Mouse (Mus musculus) cerebellum, adult 2 months (tissue): Measurements from ENCODE around the gene Tuft1. TPM values are rescaled to one million over a fixed set of nuclear protein-coding genes. Genes with fewer than 3 reads are reported as not detected.

ENCODE experiments used
- DNase-seq, 2 experiments: peaks; one replicate each; pipeline ENCODE4 v3.0.0; 2021
- H3K27ac ChIP-seq: fragments of 200-500 bp; 2 replicates; pipeline ENCODE4 v1.5.1; 2012; ENCODE audit warnings: low read length, control low read depth, inconsistent platforms; ENCODE audit not compliant: insufficient read depth
- H3K27me3 ChIP-seq: fragments of 200-500 bp; 2 replicates; pipeline ENCODE4 v1.6.1; 2012; ENCODE audit warnings: inconsistent platforms, mild to moderate bottlenecking, low read length, moderate library complexity; ENCODE audit not compliant: control insufficient read depth, insufficient read depth
- H3K4me1 ChIP-seq: fragments of 200-500 bp; 2 replicates; pipeline ENCODE4 v1.6.1; 2011; ENCODE audit warnings: low read length; ENCODE audit not compliant: control insufficient read depth, insufficient read depth
- H3K4me3 ChIP-seq: fragments of 200-500 bp; replicated peaks from 2 replicates; pipeline ENCODE3; 2011; ENCODE audit warnings: mild to moderate bottlenecking, low read depth, low read length, control low read depth; ENCODE audit not compliant: insufficient read depth
- CTCF ChIP-seq: fragments of 200-500 bp; IDR thresholded peaks from 2 replicates; pipeline ENCODE4 v1.5.1; 2011; ENCODE audit warnings: low read depth, mild to moderate bottlenecking, control low read depth, low read length, moderate library complexity, borderline replicate concordance; ENCODE audit not compliant: insufficient read depth
- POLR2A ChIP-seq: fragments of 200-500 bp; IDR thresholded peaks from 2 replicates; pipeline ENCODE4 v1.6.1; 2011; ENCODE audit warnings: low read length, control low read depth, borderline replicate concordance; ENCODE audit not compliant: insufficient read depth
- WGBS: fragments of 180-500 bp; shearing (Covaris S2); methylation state at CpG from one replicate; pipeline ENCODE4 v1.1.7; 2018; 5-methylcytosine and 5-hydroxymethylcytosine counted together
- polyA plus RNA-seq: library from polyadenylated mRNA; depleted of rRNA; stranded (reverse); fragments of >200 nt; gene quantifications from 2 replicates; pipeline ENCODE4 v1.2.3, GENCODE M21; 2012

Gene Tuft1
- polyA plus RNA-seq, 1 experiment = 7.0 TPM

DNA sequence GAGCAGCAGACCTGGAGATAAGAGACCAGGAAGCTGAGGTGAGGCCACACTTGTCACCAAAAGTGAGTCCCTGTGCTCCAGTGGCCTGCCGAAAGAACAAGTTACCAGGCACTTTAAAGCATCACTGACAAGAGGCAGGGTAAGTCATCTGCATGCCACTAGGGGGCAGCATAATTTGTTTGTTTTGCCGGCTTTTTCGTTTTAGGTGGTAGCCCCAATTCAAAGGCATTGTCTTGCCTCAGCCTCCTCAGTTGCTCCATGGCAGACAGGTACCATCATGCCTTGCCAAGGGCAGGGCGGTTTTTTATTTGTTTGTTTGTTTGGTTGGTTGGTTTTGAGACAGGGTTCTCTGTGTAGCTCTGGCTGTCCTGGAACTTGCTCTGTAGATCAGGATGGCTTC lies 42.0 kb downstream of the Tuft1 start:
- TF ChIP-seq CTCF (peak; percentile 54; the same call in 1 of the 2 replicates), POLR2A (no peak)
- DNase-seq = peak; percentile 38 to 51
- Histone ChIP-seq H3K4me3 (no peak overlapping the region), H3K4me1 (no peaks in the 10 kb centered on the region), H3K27ac (no peak overlapping the region), H3K27me3 (no peaks in the 10 kb centered on the region)
- WGBS = 49% methylated on average over 4 of the region's 4 CpGs

DNA sequence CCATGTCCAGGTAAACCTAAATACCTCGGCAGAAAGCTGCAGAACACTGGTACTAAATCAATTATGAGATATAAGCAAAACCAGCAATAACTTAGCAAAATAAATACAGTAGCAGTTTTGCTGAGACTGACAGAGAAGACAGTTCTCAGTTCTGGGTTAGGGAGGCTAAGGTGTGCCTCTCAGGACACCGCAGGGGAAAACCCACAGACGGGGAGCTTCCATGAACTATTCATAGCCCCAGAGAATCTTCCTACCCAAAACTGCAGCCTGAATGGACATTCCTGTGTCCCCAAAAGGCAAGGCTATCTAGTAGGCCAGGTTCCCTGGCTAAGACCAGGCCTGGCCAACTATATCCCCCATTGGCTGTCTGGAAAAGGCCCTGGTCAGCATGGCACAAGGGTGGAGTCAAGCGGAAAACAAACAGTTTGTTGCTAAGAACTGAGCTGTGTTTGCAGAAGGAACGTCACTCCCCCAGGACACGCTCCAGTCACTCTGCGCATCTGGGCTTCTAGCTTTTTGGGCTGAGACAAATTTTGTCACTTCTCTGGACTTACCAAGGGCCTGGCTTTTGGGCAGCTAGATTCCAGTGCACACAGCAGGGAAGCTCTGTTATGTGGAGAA lies 45.3 kb downstream of the Tuft1 start:
- H3K27me3 ChIP-seq = no peaks in the 10 kb centered on the region
- no peak for DNase-seq
- no peak overlapping the region for H3K4me3 ChIP-seq
- 74% methylated on average over 7 of the region's 7 CpGs for WGBS
- no peaks in the 10 kb centered on the region; the same call in 1 of the 2 replicates for H3K4me1 ChIP-seq
- TF ChIP-seq CTCF (no peak), POLR2A (no peak)
- H3K27ac ChIP-seq = no peak overlapping the region

DNA sequence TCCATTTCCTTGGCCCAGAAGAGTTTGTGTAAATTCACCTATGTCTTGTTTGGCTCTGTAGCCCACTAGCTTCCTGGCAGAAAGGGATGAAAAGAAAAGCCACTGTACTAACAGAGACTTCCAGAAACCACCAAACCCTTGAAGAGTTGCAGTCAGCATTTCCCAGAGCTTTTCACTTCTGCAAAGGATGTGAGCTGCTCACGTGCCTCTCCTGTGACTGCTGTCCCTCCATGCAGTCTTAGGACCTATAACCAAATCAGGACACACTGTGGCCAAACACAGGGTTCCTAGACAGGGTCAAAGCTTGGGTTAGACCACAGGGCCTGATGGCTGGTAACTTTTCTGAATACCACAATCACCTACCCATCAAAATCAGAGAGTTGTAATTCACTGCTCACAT lies 46.4 kb downstream of the Tuft1 start:
- TF ChIP-seq CTCF (no peak), POLR2A (no peak)
- H3K27me3 ChIP-seq = no peaks in the 10 kb centered on the region
- H3K4me3 ChIP-seq = no peak overlapping the region
- WGBS = 95% methylated on average over 1 of the region's 1 CpGs
- no peaks in the 10 kb centered on the region; the same call in 1 of the 2 replicates for H3K4me1 ChIP-seq
- DNase-seq = no peak
- H3K27ac ChIP-seq = no peak overlapping the region

DNA sequence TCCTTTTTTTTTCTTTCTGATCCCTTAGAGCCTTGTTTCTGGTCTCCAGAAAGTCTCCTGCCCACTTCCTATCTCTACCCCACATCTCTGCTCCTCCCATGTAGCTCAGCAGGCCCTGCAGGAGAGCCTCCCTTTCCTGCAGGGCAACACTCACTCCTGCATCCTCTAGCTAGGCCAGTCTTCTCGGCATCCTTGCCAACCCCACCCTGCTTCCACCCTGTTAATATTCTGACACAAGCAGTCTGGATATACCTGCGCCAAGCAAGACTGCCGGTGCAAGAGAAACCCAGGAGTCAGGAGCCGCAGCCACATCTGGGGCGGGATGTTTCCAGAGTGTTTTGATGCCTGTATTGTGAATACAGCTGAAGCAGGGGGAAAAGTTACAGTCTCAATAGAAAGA lies 46.8 kb downstream of the Tuft1 start:
- H3K27me3 ChIP-seq = no peaks in the 10 kb centered on the region
- no peak overlapping the region for H3K4me3 ChIP-seq
- H3K27ac ChIP-seq = no peak overlapping the region
- 67% methylated on average over 5 of the region's 5 CpGs for WGBS
- no peak for DNase-seq
- H3K4me1 ChIP-seq = no peaks in the 10 kb centered on the region; the same call in 1 of the 2 replicates
- TF ChIP-seq POLR2A = no peak
- TF ChIP-seq CTCF = no peak

DNA sequence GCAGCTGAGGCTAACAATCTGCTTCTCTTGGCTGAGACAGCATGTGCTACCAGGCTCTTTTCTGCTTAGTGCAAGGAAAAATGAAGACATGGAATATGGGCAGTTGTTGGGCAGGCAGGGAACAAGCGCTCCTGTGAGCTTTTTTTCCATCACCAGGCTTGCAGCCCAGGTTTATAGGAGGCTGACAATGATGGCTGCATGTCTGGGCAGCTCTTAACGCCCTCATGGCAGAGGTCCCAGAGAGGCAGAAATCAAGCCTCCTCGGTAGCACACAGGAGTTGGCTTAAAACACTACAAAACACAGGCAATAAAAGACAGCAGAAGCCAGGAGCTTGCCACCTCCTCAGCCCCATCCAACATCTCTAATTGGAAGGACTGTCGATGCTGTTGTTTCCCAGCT lies 47.3 kb downstream of the Tuft1 start:
- H3K4me3 ChIP-seq = no peak overlapping the region
- peak; percentile 21 to 22 for DNase-seq
- H3K4me1 ChIP-seq = no peaks in the 10 kb centered on the region; the same call in 1 of the 2 replicates
- no peak overlapping the region for H3K27ac ChIP-seq
- WGBS = 14% methylated on average over 4 of the region's 4 CpGs
- TF ChIP-seq POLR2A (no peak), CTCF (no peak)
- H3K27me3 ChIP-seq = no peaks in the 10 kb centered on the region

DNA sequence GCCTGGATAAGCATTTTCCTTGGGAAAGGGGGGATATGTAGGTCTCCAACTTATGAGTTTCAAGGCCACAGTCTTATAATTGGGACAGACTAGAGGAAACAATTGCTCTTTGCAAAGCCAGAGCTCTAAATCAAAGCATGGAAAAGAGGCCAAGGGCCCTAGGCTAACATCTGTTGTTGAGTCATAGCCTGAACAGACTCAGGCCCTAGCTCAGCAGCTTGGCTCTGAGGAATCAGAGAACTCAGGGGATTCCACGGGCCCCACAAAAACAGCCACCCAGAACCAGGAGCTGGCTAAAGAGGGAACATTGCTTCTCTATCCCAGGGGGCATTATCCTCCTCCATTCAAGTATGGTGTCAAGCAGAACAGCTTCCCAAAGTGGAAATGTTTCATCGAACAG lies 48.1 kb downstream of the Tuft1 start:
- TF ChIP-seq CTCF = no peak
- no peak for TF ChIP-seq POLR2A
- Histone ChIP-seq H3K4me3 (no peak overlapping the region), H3K27me3 (no peaks in the 10 kb centered on the region), H3K4me1 (no peaks in the 10 kb centered on the region; the same call in 1 of the 2 replicates), H3K27ac (no peak overlapping the region)
- DNase-seq = peak in 1 of 2 experiments; percentile 36
- 43% methylated on average over 2 of the region's 2 CpGs for WGBS

DNA sequence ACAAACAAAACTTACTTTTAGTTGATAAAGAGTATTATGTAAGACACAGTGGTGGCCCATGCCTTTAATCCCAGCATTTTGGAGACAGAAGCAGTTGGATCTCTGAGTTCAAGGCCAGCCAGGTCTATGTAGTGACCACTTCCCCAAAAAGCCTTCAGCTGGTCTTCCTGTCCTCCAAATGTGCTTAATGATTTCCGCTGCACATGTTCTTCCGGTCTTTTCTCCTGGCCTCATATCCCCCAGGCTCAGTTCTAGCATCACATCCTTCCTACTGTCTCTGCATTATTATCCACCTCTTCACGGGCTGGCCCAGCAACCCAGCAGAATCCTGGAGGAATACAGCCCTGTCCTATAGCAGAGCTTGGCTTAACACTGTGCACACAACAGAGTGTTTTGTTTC lies 49.1 kb downstream of the Tuft1 start:
- 95% methylated on average over 3 of the region's 3 CpGs for WGBS
- Histone ChIP-seq H3K4me1 (no peaks in the 10 kb centered on the region; the same call in 1 of the 2 replicates), H3K27me3 (no peaks in the 10 kb centered on the region), H3K4me3 (no peak overlapping the region), H3K27ac (no peak overlapping the region)
- no peak for DNase-seq
- TF ChIP-seq POLR2A (no peak), CTCF (no peak)

DNA sequence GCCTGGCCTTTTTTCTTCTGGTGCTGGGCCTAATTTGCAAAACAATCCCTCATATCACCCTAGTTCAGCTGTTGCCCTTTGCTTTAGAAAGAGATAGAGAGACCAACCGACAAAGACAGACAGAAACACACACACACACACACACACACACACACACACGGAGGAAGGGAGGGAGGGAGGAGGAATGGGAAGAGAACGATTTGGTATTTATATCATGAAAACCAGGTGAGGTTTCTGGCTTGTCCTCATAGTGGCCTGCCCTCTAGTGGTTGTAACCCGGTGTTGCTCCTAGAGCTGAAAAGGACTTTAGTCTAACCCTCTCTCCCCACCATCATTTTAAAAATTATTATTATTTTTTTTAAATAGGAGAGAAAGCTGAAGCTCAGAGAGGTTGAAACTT lies 56.7 kb downstream of the Tuft1 start:
- peak; percentile 59 to 71 for DNase-seq
- H3K27ac ChIP-seq = no peak overlapping the region
- TF ChIP-seq CTCF (peak; percentile 75; the same call in 1 of the 2 replicates), POLR2A (no peak)
- 1% methylated on average over 4 of the region's 4 CpGs for WGBS
- no peaks in the 10 kb centered on the region for H3K27me3 ChIP-seq
- H3K4me3 ChIP-seq = no peak overlapping the region
- no peaks in the 10 kb centered on the region for H3K4me1 ChIP-seq

DNA sequence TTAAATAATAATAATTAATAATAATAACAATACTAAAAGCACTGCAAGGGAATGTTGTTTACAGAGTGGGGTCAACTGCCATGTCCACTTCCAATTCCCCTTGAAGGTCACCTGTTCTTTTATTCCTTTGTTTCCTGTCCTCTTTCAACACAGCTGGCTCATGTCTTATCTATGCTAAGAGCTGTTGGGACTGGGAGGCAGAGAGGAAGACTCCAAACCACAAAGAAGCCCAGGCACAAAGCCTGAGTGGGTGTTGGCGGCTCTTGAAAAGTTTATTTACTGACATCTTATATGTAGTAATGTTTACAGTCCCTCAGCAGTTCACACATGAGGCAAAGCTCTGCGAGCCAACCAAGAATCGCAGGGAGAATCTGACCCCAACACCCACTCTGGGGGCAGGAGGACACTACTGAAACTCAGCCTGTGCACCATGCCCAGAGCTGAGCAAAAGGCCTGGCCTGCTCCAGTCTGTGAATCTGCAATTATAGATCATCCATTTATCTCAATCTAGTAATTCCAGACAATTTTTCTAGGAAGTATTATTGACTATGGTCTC lies 61.4 kb downstream of the Tuft1 start:
- no peak overlapping the region for H3K27ac ChIP-seq
- TF ChIP-seq POLR2A (no peak), CTCF (no peak)
- DNase-seq = no peak
- H3K27me3 ChIP-seq = no peaks in the 10 kb centered on the region
- WGBS = 90% methylated on average over 3 of the region's 3 CpGs
- H3K4me1 ChIP-seq = no peaks in the 10 kb centered on the region
- no peak overlapping the region for H3K4me3 ChIP-seq
